Mouse (Mus musculus) heart, embryonic 15.5 days (tissue): ENCODE measurements around the gene Tlr2. TPM values are rescaled to one million over a fixed set of nuclear protein-coding genes. Genes with fewer than 3 reads are reported as not detected.
"Not testable (repeated sequence)": the region's sequence is repeated elsewhere in the genome, so short reads cannot be mapped to it uniquely, and the experiment has no call there.

ENCODE experiments used
- ATAC-seq: fragments of 200-750 bp; cut with Nextera tagmentation; replicated peaks from 2 replicates; pipeline ENCODE4 v1.8.0; 2017; ENCODE audit warnings: low read depth, moderate TSS enrichment; ENCODE audit not compliant: insufficient number of reproducible peaks, insufficient read depth, low FRiP score
- H3K27ac ChIP-seq: fragments of 300-500 bp; sonication (generic); 2 replicates; pipeline ENCODE4 v1.5.1; 2015; ENCODE audit warnings: mild to moderate bottlenecking, inconsistent platforms
- H3K27me3 ChIP-seq: fragments of 300-500 bp; sonication (generic); 2 replicates; pipeline ENCODE4 v1.6.1; 2015; ENCODE audit warnings: inconsistent platforms
- H3K36me3 ChIP-seq: fragments of 300-500 bp; sonication (generic); 2 replicates; pipeline ENCODE4 v1.6.1; 2015; ENCODE audit warnings: mild to moderate bottlenecking, inconsistent platforms
- H3K4me1 ChIP-seq: fragments of 300-500 bp; sonication (generic); replicated peaks from 2 replicates; pipeline ENCODE4 v1.6.1; 2015; ENCODE audit warnings: inconsistent platforms
- H3K4me2 ChIP-seq: fragments of 300-500 bp; sonication (generic); 2 replicates; pipeline ENCODE4 v1.6.1; 2015; ENCODE audit warnings: inconsistent platforms, mild to moderate bottlenecking, moderate library complexity
- H3K4me3 ChIP-seq: fragments of 300-500 bp; sonication (generic); 2 replicates; pipeline ENCODE4 v1.5.1; 2015; ENCODE audit warnings: mild to moderate bottlenecking, inconsistent platforms
- H3K9ac ChIP-seq: fragments of 300-500 bp; sonication (generic); 2 replicates; pipeline ENCODE4 v1.6.1; 2015; ENCODE audit warnings: mild to moderate bottlenecking, inconsistent platforms
- H3K9me3 ChIP-seq: fragments of 300-500 bp; sonication (generic); replicated peaks from 2 replicates; pipeline ENCODE4 v1.6.1; 2016; ENCODE audit warnings: inconsistent platforms
- WGBS: fragments of 180-500 bp; shearing (Covaris S2); methylation state at CpG from one replicate; pipeline ENCODE4 v1.1.7; 2015; ENCODE audit warnings: mixed read lengths; 5-methylcytosine and 5-hydroxymethylcytosine counted together
- polyA plus RNA-seq: library from polyadenylated mRNA; unstranded; fragments of >200 nt; fragmentation: Nextera tagmentation; extraction: Ambion mirVana; gene quantifications from 2 replicates; pipeline ENCODE4 v1.2.1, GENCODE M21; 2015

Tlr2 gene
- polyA plus RNA-seq: 2.3 and 3.4 TPM in 2 replicates

- Histone ChIP-seq H3K27me3 (no peaks in the 10 kb centered on the region), H3K9ac (peak within 1 kb of the TSS; percentile 72), H3K4me3 (peak within 1 kb of the TSS; percentile 77), H3K4me1 (0 out of 2 replicates have a peak, but pooled peaks cover 4% of the 10 kb centered on the region), H3K27ac (no peak within 1 kb of the TSS; the same call in 1 of the 2 replicates), H3K4me2 (peak within 1 kb of the TSS; percentile 90), H3K9me3 (no peaks in the 10 kb centered on the region), H3K36me3 (no peaks in the 10 kb centered on the region)
- ATAC-seq: peak; percentile 87
- under 1% methylated on average over 35 of the region's 35 CpGs for WGBS
Observed at GRCm38 (mm10) chr3:83841095-83841850, at the start of gene Tlr2. Gene Tlr2, minus strand, starts transcription at chr3:83841767.

GRCm38 (mm10) chr3:83885163-83885562 lies 43.6 kb upstream of the Tlr2 start:
- ATAC-seq: no peak
- Histone ChIP-seq H3K27me3 (no peaks in the 10 kb centered on the region), H3K4me2 (no peak overlapping the region), H3K4me1 (no peaks in the 10 kb centered on the region), H3K9ac (no peak overlapping the region), H3K4me3 (no peak overlapping the region), H3K36me3 (no peaks in the 10 kb centered on the region), H3K27ac (no peak overlapping the region), H3K9me3 (no peaks in the 10 kb centered on the region)
- 57% methylated on average over 2 of the region's 2 CpGs for WGBS

DNA sequence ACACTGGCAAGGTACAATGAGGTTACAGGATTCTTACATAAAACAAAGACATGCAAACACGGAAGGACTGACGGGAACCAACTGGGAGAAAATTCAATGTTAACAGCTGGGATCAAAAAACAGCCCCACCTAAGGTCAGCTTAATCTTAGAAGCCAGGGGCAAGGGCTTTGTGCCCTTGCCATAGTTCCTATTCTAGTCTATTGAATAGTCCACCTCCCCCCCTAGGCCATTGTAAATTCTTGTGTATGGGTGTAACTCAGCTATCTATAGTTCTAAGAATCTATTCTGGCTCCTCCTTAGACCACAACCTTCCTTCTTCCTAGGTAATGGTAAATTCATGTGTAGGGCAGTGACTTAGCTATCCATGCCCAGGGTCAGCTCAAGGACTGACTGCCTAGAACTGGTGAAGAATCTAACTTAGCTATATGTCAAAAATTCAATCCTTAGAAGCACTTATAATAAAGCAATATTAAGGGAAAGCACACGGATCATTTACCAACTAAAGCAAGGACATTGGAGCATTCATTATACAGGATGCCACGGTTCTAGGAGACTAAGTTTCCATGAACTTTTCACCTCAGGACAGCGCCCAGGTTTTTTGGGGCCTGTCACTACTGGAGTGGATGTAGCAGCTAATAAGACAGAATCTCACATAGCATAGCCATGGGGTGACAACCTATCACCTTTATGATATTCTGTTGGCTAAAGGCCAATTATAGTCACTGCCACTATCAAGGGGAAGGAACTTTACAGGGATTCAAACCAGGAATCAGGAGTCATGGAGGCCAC lies 37.9 kb upstream of the Tlr2 start:
- not testable (repeated sequence) for H3K27me3 ChIP-seq, H3K27ac ChIP-seq, H3K36me3 ChIP-seq, ATAC-seq, H3K9ac ChIP-seq, H3K4me2 ChIP-seq, H3K4me1 ChIP-seq, H3K9me3 ChIP-seq, H3K4me3 ChIP-seq
- 85% methylated on average over 5 of the region's 5 CpGs for WGBS

- Histone ChIP-seq H3K4me1 (no peaks in the 10 kb centered on the region), H3K9ac (no peak overlapping the region), H3K27ac (no peak overlapping the region), H3K9me3 (no peaks in the 10 kb centered on the region), H3K4me3 (no peak overlapping the region), H3K4me2 (no peak overlapping the region), H3K36me3 (no peaks in the 10 kb centered on the region), H3K27me3 (no peaks in the 10 kb centered on the region)
- no peak for ATAC-seq
- WGBS: 85% methylated on average over 4 of the region's 4 CpGs
Observed at GRCm38 (mm10) chr3:83878801-83879200, 37.2 kb upstream of the Tlr2 start.

DNA sequence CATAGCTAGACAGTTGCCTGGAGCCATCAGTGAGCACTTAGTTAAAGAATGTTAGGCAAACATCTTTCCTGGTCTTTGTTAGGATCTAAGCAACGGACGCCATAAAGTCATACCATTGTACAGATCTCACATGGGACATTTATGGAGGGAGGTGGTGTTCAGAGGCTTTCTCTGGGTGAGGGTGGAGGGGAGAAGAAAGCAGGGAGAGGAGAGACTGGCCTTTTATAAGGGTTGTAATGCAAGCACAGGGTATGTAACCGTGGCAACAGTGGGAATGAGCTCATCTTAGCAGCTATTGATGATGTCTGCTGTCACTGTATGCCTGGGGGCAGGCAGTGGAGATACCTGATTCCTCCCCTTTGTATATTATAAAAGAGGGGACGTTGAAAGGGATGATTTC lies 34.7 kb upstream of the Tlr2 start:
- Histone ChIP-seq H3K4me1 (no peaks in the 10 kb centered on the region), H3K27ac (no peak overlapping the region), H3K9ac (no peak overlapping the region), H3K4me2 (no peak overlapping the region), H3K9me3 (no peaks in the 10 kb centered on the region), H3K4me3 (no peak overlapping the region), H3K36me3 (no peaks in the 10 kb centered on the region), H3K27me3 (no peaks in the 10 kb centered on the region)
- no peak for ATAC-seq
- 64% methylated on average over 4 of the region's 4 CpGs for WGBS

- H3K4me1 ChIP-seq, H3K27me3 ChIP-seq, ATAC-seq, H3K36me3 ChIP-seq, H3K9ac ChIP-seq, H3K9me3 ChIP-seq, H3K4me3 ChIP-seq, H3K4me2 ChIP-seq, H3K27ac ChIP-seq: not testable (repeated sequence)
- 79% methylated on average over 2 of the region's 2 CpGs for WGBS
Observed at GRCm38 (mm10) chr3:83875078-83875477, 33.5 kb upstream of the Tlr2 start.

DNA sequence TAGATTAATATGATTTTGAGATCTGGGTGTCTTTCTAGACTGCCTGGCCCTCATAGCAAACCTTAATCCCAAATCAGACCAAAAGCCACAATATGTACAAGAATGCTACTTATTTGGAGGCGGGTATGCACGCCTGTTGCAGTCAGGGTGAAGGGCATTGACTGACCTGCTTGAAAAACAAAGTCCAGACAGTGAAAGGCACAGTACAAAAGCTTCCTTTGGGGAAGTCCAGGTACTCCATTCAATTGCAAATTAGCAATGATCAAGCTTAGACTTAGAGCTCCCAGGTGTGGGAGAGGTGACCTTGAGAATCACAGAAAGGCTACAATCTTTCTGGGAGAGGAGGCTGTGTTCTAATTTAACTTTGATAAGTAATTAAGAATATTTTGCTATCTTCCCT lies 31.3 kb upstream of the Tlr2 start:
- 79% methylated on average over 2 of the region's 2 CpGs for WGBS

GRCm38 (mm10) chr3:83871962-83872361 lies 30.4 kb upstream of the Tlr2 start:
- not testable (repeated sequence) for H3K4me1 ChIP-seq, H3K4me3 ChIP-seq, H3K36me3 ChIP-seq, ATAC-seq, H3K4me2 ChIP-seq, H3K27me3 ChIP-seq, H3K27ac ChIP-seq, H3K9ac ChIP-seq, H3K9me3 ChIP-seq
- WGBS: 87% methylated on average over 4 of the region's 4 CpGs

More for the DNA sequence above, 31.3 kb upstream of the Tlr2 start:
- H3K36me3 ChIP-seq, ATAC-seq, H3K4me3 ChIP-seq, H3K4me2 ChIP-seq, H3K27ac ChIP-seq, H3K9me3 ChIP-seq, H3K9ac ChIP-seq, H3K27me3 ChIP-seq, H3K4me1 ChIP-seq: not testable (repeated sequence)

DNA sequence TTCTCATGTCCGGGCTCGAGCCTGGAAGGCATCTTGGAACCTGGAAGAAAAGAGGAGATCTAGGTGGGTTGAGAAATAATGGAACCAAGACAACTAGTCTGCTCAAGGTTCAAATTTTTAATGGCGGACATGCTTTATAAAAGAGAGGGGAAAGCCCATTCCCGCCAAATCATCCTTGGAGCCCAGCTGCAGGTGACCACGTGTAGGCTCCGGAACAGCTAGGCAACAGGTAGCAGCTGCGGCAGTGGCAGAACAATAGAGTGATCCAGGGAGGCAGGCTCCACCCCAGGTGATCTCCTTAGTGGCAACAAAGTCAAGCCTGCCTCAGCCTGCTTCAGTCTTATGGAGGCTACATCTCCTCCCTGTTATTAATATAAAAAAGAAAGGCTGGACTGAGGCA lies 30.0 kb upstream of the Tlr2 start:
- H3K9me3 ChIP-seq, H3K27me3 ChIP-seq, H3K36me3 ChIP-seq, H3K27ac ChIP-seq, ATAC-seq, H3K9ac ChIP-seq, H3K4me2 ChIP-seq, H3K4me3 ChIP-seq, H3K4me1 ChIP-seq: not testable (repeated sequence)
- 85% methylated on average over 7 of the region's 7 CpGs for WGBS

GRCm38 (mm10) chr3:83869776-83870175 lies 28.2 kb upstream of the Tlr2 start:
- Histone ChIP-seq H3K9ac (no peak overlapping the region), H3K4me3 (no peak overlapping the region)
- WGBS: 93% methylated on average over 2 of the region's 2 CpGs

GRCm38 (mm10) chr3:83867026-83867425 lies 25.5 kb upstream of the Tlr2 start:
- H3K9ac ChIP-seq, H3K27me3 ChIP-seq, H3K27ac ChIP-seq, H3K4me2 ChIP-seq, H3K4me1 ChIP-seq, H3K4me3 ChIP-seq, H3K36me3 ChIP-seq, H3K9me3 ChIP-seq, ATAC-seq: not testable (repeated sequence)

More at GRCm38 (mm10) chr3:83869776-83870175, 28.2 kb upstream of the Tlr2 start:
- Histone ChIP-seq H3K4me2 (no peak overlapping the region), H3K4me1 (no peaks in the 10 kb centered on the region; the same call in 1 of the 2 replicates), H3K27me3 (no peaks in the 10 kb centered on the region), H3K27ac (no peak overlapping the region), H3K36me3 (no peaks in the 10 kb centered on the region), H3K9me3 (no peaks in the 10 kb centered on the region)
- ATAC-seq: no peak
